Mouse (Mus musculus) heart, postnatal 14 days (tissue): Measurements from ENCODE around the gene Snph. TPM values are rescaled to one million over a fixed set of nuclear protein-coding genes. Genes with fewer than 3 reads are reported as not detected.

ENCODE experiments used
- DNase-seq, 2 experiments: peaks; one replicate each; pipeline ENCODE4 v3.0.0; 2021 to 2022
- intact Hi-C: fragments of 180-260 bp; cut with DNase I; formaldehyde crosslinking; loops from one replicate; pipeline ENCODE4 v1.15.1; 2025
- total RNA-seq, 2 experiments: library from RNA; stranded (reverse); gene quantifications; 2 replicates each; pipeline ENCODE4 v1.2.3; 2021

Snph gene
- total RNA-seq, 2 experiments from 2014 or later = 3.6 to 3.7 TPM

DNA sequence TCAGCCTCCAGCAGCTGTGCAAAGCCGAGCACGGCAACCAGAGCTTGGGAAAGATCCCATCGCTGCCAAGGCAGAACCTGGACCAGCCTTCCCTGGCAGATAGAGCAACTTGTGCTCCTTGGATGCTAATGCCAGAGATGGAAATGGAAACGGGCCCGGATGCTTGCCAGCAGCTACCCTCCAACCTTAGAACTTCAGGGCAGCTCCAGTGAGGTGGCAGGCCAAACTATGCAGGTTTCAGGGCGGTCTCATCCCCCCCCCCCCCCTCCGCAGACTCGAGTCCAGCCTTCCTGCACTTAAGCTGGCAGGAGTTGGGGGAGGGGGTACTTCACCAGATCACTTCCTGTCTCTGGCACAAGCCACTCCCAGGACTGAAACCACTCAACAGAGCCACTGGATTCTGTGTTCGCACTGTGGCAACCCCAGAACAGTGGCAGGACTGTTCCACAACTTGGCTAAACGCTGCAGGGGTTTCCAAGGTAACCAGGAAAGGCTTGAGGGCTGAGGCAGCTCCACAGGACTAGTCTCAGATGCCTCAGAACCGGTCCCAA is 26.9 kb downstream of the Snph start:
- no peak for DNase-seq
- intact Hi-C loops = no loop called here

DNA sequence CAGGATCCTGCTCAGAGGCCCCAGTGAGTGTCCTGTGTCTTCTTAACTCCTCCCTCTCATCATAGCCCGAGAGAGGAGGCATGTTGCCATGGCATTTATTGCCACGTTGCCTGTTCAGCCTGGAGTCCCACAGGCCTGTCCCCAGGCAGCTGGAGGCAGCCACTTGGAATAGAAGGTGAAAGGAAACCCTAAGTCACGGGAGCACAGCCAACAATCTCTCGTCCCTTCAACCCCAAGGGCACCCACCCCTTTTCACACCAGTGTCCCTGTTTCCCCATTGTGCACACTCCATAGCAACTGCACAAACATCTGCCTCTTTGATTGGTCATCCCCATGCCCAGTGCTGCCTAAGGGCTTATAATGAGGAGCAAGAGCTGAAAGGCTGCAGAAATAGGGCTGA is 28.8 kb downstream of the Snph start:
- DNase-seq = no peak
- intact Hi-C loops = no loop called here

DNA sequence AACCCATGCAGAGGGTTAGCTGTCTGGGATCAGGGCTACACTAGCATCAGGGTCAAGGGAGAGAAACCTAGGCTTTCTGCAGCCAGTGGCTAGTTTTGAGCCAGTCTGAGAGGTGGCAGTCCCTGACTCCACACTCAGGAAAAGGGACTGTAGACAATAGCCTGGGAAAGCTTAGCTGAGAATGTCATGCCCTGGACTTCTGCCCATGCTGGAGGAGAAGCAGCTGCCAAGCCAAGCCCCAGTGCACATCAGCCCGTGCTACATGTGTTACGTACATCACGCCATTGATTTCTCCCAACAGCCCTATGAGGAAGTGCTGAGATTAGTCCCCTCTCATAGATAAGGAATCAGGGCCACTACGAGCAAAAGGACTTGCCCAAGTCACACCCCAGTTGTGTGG is 30.3 kb downstream of the Snph start:
- peak in 1 of 2 experiments; percentile 28 for DNase-seq
- intact Hi-C loops = no loop called here

DNA sequence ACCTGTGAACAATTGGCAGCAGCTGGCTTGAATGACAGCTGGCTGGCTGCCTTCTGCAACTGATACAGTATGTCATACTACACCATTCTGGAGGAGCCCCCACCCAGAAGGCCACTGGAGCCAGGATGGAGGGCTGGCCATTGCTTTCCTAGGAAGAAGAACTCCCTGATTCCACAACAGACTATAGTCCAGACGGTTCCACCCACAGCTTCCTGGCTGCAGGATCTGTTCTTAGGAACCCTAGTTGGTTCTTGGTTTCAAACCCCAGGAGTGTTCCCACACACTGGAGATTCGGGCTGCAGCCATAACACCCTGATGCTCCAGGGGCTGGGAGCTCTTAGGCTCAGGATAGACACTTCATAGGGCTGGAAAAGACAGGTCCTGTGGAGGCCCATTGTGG is 34.3 kb downstream of the Snph start:
- intact Hi-C loops = no loop called here

DNA sequence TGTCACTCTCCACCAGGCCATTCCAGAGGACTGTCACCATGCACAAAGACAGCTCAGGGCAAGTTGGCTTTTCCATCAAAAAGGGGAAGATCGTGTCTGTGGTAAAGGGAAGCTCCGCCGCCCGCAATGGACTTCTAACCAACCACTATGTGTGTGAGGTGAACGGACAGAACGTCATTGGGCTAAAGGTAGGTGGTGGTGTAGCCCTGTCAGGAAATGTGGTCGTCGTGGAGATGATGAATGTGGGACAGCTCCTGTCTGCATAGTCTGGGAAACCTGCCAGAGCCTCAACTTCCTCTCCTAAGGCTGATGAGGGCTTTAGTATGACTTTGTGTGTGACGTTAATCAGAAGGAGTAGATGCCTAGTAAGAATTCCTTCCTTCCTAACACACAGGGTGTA is 45.1 kb downstream of the Snph start:
- intact Hi-C loops = loop anchor here (5.0 to 10.0 kb wide), 2 partner anchors 70 to 97 kb away; no protein-coding TSS in a partner anchor
- no peak for DNase-seq

More for the DNA sequence above, 34.3 kb downstream of the Snph start:
- no peak for DNase-seq

DNA sequence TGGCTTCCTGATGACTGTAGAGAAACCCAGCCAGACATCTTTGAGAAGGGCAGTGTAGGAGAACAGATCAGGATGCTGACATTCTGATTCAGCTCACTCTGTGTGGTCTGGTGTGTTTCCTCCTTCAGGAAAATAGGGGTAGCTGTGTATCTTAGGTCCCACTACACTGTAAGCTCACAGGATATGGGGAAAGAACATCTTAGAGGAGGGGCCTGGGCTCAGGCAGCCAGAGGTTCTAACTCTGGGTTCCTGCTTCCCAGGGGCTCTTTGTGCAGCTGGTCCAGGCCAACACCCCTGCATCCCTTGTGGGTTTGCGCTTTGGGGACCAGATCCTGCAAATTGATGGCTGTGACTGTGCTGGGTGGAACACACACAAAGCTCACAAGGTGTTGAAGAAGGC is 45.6 kb downstream of the Snph start:
- DNase-seq = no peak
- intact Hi-C loops = loop anchor here (5.0 to 10.0 kb wide), 2 partner anchors 70 to 98 kb away; no protein-coding TSS in a partner anchor

DNA sequence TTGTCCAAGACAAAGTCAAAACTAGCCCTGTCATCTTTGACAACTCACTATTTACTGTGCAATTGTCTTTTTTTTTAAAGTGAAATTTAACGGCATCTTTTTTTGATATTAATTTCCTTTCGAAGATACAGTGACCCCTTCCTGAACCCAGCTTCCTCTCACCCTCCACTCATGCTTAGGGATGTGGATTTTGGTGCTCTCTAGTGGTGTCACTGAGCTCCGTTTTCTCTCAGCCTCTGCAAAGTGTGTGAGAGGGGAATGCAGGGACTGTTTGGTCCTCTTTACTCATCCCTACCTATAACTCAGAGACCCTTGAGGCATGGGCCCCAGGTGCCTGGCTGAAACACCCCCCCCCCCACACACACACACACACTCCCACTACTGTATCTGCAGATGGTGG is 46.5 kb downstream of the Snph start:
- no peak for DNase-seq
- intact Hi-C loops = loop anchor here (5.0 to 10.0 kb wide), 2 partner anchors 69 to 99 kb away; no protein-coding TSS in a partner anchor

DNA sequence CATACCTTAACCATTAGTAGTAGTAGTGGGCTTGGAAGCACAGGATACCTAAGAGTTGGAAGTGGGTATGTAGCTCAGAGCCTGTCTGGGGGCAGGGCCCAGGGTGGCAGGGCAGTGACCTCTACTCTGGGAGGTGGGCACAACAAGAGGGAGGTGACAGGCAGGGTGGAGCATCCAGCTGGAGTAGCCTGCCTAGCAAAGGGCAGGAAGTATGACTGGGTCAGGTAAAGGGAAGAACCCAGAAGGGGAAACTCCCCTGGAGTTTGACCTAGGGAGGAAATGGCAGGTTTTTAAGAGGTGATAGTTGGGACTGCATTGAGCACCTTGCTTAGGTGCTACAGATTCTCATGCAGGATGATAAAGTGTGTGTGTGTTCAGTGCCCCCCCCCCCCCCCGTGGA is 51.4 kb downstream of the Snph start:
- DNase-seq = no peak
- intact Hi-C loops = loop anchor here (10.0 kb wide), 1 partner anchor 104 kb away; no protein-coding TSS in a partner anchor

DNA sequence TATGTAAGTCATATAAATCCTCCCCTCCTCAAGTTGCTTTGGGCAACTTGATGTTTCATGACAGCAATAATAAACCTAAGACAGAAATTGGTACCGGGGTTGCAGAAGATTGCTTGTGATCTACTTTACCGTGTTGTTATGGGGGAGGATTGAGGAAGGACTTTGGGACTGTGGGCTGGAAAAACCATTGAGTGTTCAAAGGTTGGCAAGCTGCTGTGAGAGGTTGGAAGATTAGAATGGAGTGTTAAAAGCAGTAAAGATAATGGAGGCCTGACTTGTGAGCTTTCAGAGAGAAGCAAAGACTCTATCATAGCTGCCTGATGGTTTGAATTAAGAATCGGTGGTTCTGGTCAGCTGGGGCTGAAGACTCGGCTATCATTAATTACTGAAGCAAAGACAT is 53.2 kb downstream of the Snph start:
- DNase-seq = no peak
- intact Hi-C loops = loop anchor here (5.0 kb wide), 1 partner anchor 82 kb away; no protein-coding TSS in a partner anchor

DNA sequence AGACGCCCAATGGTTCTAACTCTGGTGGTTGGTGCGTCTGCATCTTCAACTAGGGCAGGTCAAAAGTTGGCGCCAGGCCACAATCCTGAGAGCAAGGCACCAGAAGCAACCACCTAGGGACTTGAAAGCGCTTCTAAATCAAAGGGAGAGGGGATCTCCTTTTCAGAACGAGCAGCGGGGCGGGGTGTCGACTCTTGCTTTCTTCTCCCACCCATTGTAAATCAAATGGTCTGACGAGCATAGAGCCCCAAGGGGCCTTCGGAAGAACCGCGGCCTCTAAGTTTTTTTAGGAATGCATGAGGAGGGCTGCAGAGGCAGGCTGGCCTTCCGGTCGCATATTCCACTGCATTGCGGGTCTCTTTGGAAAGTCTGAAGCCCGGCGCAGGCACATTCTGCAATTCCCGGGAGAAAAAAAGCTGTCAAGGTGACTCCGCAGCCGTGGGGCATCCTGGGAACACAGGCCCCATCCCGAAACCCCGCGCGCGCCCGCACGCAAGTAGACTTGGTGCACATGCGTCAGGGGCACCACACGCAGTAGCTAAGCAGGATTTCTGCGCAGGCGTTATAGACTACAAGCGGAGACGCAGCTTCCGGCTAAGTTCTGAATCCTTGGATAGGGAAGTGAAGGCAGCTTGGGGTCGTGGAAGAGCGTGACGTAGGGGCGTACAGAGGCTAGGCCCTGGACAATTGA is 56.5 kb downstream of the Snph start:
- intact Hi-C loops = loop anchor here (5.0 kb wide), 1 partner anchor 79 kb away; no protein-coding TSS in a partner anchor
- peak; percentile 83 to 85 for DNase-seq

DNA sequence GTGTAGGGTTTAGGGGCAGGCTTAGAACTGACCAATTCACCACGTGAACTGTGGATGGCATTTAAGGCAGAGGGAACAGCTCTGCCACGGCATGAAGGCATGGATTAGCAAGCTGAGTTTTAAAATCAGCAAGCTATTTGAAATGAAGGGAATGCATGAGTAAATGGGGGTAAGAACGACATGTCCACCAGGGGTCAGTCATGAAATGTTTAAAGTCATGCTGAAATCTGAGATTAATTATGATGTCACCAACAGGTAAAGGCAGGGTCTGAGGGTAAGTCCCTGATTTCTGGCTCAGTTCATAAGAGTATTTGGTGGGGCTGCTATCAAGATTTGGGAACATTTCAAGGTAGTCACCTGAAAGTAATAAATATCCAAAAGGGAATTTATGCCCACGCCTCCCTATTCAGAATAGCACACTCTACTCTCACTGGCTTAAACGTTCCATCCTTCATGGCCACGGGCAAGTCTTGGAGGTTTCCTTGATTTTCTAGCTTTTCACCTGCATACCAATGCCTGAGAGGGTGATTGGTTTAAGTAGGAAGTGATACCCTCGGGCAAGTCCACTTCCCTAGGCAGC is 57.2 kb downstream of the Snph start:
- intact Hi-C loops = loop anchor here (5.0 kb wide), 1 partner anchor 78 kb away; no protein-coding TSS in a partner anchor

DNA sequence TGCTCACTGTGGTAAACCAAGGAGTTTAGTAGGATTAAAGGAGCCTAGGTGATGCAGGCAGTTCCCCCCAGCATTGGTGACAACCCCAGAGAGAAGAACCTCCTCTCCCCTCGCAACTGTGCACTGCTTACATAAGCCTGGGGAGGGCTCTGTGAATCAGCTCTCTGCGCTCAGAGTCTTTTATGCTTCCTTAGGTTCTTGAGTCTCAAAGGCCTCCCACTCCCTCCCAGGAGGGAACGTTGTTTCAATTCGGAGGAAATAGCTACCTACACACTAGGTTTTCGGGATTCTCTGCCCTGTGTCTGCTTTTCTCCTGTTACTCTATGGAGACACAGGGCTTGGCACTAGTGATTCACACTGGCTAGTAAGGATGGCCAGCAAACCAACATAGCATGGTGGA is 57.8 kb downstream of the Snph start:
- intact Hi-C loops = loop anchor here (5.0 kb wide), 1 partner anchor 77 kb away; no protein-coding TSS in a partner anchor

More for the DNA sequence above, 57.2 kb downstream of the Snph start:
- DNase-seq = peak in 1 of 2 experiments; percentile 46

DNA sequence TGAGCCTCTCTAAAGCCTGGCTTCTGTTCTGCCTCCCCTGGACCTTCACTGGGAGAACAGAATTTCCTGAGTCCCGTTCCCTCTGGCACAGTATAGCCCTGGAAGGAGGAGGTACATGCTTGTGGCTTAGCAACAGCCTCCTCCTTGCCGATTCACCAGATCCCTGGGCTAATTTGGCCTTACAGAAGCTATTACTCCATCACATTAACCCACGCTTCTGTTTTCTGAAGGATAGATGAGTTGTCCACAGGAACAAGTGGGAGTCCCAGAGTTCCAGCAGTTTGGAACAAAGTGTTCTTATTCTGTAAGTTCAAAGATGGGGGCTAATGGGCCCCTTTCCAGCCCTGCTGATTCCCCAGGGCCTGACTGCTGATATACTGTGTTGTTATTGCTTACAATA is 58.7 kb downstream of the Snph start:
- DNase-seq = no peak
- intact Hi-C loops = no loop called here

More for the DNA sequence above, 57.8 kb downstream of the Snph start:
- DNase-seq = no peak

DNA sequence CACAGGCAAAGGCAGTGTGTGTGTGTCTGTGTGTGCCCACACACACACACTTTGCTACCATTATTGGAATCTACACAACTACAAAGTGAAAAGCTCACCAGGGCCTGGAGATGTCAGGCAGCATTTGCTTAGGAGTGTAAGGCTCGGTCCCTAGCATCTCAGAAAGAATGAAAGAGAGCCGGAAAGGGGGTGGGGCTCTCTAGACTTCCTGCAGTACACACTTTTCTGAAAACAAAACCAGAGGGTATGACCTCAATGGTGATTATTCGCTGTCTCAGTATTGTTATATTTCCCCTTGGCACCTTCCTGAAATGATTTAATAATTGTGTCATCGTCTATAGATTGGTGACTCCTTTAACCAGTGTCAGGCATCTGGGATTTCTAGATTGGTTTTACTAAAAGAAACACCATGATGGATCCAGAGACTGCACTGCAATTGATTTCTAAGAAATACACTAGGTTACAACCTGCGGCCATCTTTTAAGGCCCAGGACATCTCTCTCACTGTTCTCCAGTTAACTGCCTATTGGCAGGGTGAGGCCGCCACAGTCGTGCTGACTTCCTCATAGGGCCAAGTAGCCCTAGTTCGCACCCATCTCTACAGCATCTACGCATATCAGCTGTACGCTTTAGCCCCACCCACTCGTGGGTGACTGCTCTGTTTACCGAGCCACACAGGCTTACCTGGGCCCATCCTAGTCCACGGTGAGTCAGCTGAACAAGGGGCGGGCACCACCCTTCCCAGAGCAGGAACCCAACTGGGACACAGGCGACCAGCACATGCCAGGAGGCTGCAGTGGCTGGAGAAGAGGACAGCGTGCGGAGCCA is 60.3 kb downstream of the Snph start, which contains the start of gene Sdcbp2:
Gene Sdcbp2 (plus strand): TSS at position 750 of the 828 bp plus-strand sequence.
- intact Hi-C loops = no loop called here
- no peak for DNase-seq

DNA sequence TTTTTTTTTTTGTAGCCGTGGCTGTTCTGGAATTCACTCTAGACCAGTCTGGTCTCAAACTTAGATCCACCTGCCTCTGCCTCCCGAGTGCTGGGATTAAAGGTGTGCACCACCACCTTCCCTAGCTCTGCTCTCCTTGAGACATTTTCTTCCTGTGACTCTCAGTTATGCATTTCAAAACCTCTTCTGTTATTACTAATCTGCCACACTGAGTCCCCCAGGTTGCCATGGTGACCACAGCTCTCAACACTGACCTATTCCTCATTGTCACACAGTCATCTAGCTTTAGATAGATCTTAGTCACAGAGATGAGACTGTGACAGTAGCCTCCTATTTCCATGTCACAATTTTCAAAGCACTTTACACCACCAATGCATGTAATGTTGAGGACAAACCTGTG is 62.9 kb downstream of the Snph start:
- no peak for DNase-seq
- intact Hi-C loops = no loop called here

DNA sequence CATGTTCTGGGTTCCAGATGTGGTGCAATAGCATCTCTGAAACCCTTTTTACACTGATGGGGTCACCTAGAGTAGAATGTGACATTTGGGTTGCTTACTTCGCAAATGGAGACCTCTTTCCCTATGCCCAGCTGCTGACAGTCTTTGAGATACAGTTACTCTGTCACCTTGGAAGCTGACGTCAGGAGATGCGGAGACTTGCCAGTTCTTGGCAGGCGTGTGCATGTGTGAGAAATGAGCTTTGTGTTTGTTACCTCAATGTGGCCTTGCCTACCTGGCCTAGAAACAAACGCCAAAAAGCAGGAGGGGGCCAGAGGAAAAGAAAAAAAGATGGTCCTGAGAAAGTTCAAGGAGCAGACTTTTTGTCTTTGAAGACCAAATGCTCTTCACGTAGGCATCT is 65.5 kb downstream of the Snph start:
- intact Hi-C loops = no loop called here
- no peak for DNase-seq

DNA sequence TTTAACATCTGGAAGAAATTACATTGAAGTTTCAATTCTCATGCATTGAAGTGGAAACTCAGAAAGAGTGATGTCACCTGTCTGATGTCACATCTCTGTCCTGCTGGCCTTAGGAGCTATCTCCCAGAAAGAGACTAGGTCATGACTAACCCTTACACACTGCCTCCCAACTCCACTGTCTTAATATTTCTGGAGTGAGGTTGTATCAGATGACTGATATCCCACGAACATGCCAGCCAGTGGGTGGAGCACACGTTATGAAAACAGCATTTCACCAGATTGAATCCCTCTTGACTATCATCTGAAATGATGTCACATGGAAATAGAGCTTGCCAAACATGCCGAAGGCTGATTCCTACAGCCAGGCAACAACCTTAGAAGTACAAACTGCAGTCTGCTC is 67.4 kb downstream of the Snph start:
- intact Hi-C loops = no loop called here

DNA sequence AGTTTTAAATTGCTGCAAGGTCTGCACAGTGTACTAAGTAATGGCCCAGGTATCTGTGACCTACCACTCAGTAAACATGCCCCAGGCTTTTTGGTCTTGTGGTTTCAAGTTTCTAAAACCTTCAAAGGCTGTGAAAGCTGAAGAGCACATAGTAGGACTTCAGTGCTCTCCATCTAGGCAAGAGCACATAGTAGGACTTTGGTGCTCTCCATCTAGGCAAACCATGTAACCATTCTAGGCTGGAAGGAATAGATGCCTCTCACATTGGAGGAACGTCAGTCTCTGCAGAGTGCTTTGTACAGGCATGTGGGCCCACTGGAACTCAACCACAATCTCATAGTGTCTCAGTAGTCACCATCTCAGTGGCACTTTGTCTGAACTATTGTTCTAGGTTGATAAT is 68.4 kb downstream of the Snph start:
- intact Hi-C loops = no loop called here
- no peak for DNase-seq

More for the DNA sequence above, 67.4 kb downstream of the Snph start:
- no peak for DNase-seq

DNA sequence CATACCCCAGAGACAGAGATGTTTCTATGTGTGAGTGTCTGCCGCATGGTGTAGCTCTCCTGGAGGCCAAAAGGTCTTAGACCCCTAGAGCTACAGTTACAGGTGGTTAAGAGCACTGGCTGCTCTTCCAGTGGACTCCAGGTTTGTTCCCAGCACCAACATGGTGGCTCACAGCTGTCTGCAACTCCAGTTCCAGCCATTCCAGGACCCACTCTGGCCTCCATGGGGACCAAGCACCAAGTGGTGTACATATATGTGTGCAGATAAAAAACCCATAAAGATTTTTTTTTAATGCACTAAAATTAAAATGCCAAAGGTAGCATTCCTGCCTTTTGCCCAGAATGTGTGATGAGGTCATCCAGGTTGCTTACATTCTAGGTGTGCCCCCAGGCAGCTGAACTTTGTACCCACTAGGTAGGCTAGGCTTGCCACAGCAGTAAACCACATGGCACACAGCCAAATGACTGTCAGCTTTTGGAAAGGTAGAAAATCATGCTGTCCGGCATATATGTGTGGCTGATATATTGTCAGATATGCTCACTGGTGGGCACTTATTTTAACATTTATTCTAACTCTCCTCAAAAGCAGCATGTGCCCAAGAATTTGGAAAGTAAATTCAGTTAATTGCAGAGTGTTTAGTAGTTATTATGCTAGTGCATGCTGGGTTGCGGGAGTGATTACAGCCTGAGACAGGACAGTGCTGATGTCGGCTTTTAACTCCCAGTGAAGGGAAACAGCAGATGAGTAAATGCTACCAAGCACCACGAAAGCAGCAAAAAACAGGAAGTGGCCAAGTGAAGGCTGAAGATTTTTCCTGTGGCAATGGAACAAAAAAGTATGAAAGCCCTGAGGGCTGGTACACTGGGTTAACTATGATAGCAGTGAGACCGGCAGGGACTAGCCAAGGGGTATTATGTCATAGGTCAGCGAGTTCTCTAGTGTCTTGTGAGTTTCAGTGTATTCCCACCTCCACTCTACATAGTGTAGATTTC is 69.2 kb downstream of the Snph start:
- DNase-seq = no peak
- intact Hi-C loops = no loop called here
